Mouse (Mus musculus) midbrain, embryonic 10.5 days (tissue): ENCODE measurements at regions not wholly inside any gene's neighbourhood (a gene's known extent, or its start where the extent isn't known, plus 50 kb on each side); places are given as distances from the start of the nearest gene placed in this dataset.

Experiments
- DNase-seq: peaks from one replicate; pipeline ENCODE4 v3.0.0-alpha.2; 2017; ENCODE audit warnings: low spot score
- H3K27ac ChIP-seq: fragments of 300-500 bp; sonication (generic); replicated peaks from 2 replicates; pipeline ENCODE4 v1.5.1; 2016; ENCODE audit warnings: mild to moderate bottlenecking
- H3K27me3 ChIP-seq: fragments of 300-500 bp; sonication (generic); 2 replicates; pipeline ENCODE4 v1.6.1; 2016; ENCODE audit warnings: low read depth, mild to moderate bottlenecking; ENCODE audit not compliant: poor library complexity, severe bottlenecking
- H3K36me3 ChIP-seq: fragments of 300-500 bp; sonication (generic); 2 replicates; pipeline ENCODE4 v1.6.1; 2016; ENCODE audit warnings: mild to moderate bottlenecking, moderate library complexity
- H3K4me1 ChIP-seq: fragments of 300-500 bp; sonication (generic); 2 replicates; pipeline ENCODE4 v1.6.1; 2016
- H3K4me3 ChIP-seq: fragments of 300-500 bp; sonication (generic); 2 replicates; pipeline ENCODE4 v1.5.1; 2016; ENCODE audit warnings: mild to moderate bottlenecking, moderate library complexity
- H3K9me3 ChIP-seq: fragments of 300-500 bp; sonication (generic); replicated peaks from 2 replicates; pipeline ENCODE4 v1.6.1; 2016; ENCODE audit warnings: mild to moderate bottlenecking
- WGBS: fragments of 180-500 bp; shearing (Covaris S2); methylation state at CpG from one replicate; pipeline ENCODE4 v1.1.7; 2016; 5-methylcytosine and 5-hydroxymethylcytosine counted together

GRCm38 (mm10) chr17:83960158-83960557 lies 112.4 kb upstream of the Haao start:
- Histone ChIP-seq H3K4me3 (no peak overlapping the region), H3K4me1 (peaks cover 82% of the 10 kb centered on the region), H3K27me3 (peaks cover 23% of the 10 kb centered on the region), H3K36me3 (no peaks in the 10 kb centered on the region), H3K9me3 (no peaks in the 10 kb centered on the region), H3K27ac (peak overlapping the region; percentile 67; the same call in 1 of the 2 replicates)
- DNase-seq, result no peak
- 70% methylated on average over 3 of the region's 3 CpGs for WGBS

- Histone ChIP-seq H3K9me3 (no peaks in the 10 kb centered on the region), H3K27ac (peak overlapping the region; percentile 67), H3K4me3 (no peak overlapping the region), H3K36me3 (no peaks in the 10 kb centered on the region), H3K27me3 (peaks cover 18% of the 10 kb centered on the region), H3K4me1 (peaks cover 84% of the 10 kb centered on the region)
- no peak for DNase-seq
- 40% methylated on average over 9 of the region's 9 CpGs for WGBS
These were observed 111.5 kb upstream of the Haao start for GRCm38 (mm10) chr17:83959159-83959848.

- no peaks in the 10 kb centered on the region for H3K36me3 ChIP-seq
- peaks cover 15% of the 10 kb centered on the region for H3K27me3 ChIP-seq
- peak overlapping the region; percentile 24 for H3K27ac ChIP-seq
- H3K4me3 ChIP-seq, result no peak overlapping the region
- no peaks in the 10 kb centered on the region for H3K9me3 ChIP-seq
- peaks cover 84% of the 10 kb centered on the region for H3K4me1 ChIP-seq
- WGBS, result 88% methylated on average over 3 of the region's 3 CpGs
- no peak for DNase-seq
These were observed 110.9 kb upstream of the Haao start for GRCm38 (mm10) chr17:83958706-83959105.

GRCm38 (mm10) chr17:83957661-83958540 lies 110.1 kb upstream of the Haao start:
- Histone ChIP-seq H3K4me1 (peaks cover 84% of the 10 kb centered on the region), H3K9me3 (no peaks in the 10 kb centered on the region), H3K27me3 (peaks cover 12% of the 10 kb centered on the region), H3K27ac (peak overlapping the region; percentile 24), H3K4me3 (no peak overlapping the region), H3K36me3 (no peaks in the 10 kb centered on the region)
- 64% methylated on average over 12 of the region's 12 CpGs for WGBS
- DNase-seq, result no peak

GRCm38 (mm10) chr17:83956821-83957565 lies 109.2 kb upstream of the Haao start:
- Histone ChIP-seq H3K4me1 (peaks cover 80% of the 10 kb centered on the region), H3K4me3 (no peak overlapping the region), H3K9me3 (no peaks in the 10 kb centered on the region), H3K27ac (peak overlapping the region; percentile 93), H3K36me3 (no peaks in the 10 kb centered on the region), H3K27me3 (peaks cover 12% of the 10 kb centered on the region)
- DNase-seq, result no peak
- 67% methylated on average over 12 of the region's 12 CpGs for WGBS

- H3K4me3 ChIP-seq, result no peak overlapping the region
- no peaks in the 10 kb centered on the region for H3K36me3 ChIP-seq
- no peaks in the 10 kb centered on the region for H3K9me3 ChIP-seq
- H3K27ac ChIP-seq, result peak overlapping the region; percentile 93
- peaks cover 9% of the 10 kb centered on the region for H3K27me3 ChIP-seq
- H3K4me1 ChIP-seq, result peaks cover 85% of the 10 kb centered on the region
- 58% methylated on average over 5 of the region's 5 CpGs for WGBS
- no peak for DNase-seq
These were observed 108.2 kb upstream of the Haao start for GRCm38 (mm10) chr17:83955978-83956377.

GRCm38 (mm10) chr17:83955058-83955697 lies 107.4 kb upstream of the Haao start:
- H3K27ac ChIP-seq, result peak overlapping the region; percentile 93
- 62% methylated on average over 10 of the region's 10 CpGs for WGBS
- no peaks in the 10 kb centered on the region for H3K36me3 ChIP-seq
- H3K27me3 ChIP-seq, result peaks cover 6% of the 10 kb centered on the region
- no peaks in the 10 kb centered on the region for H3K9me3 ChIP-seq
- no peak overlapping the region for H3K4me3 ChIP-seq
- no peak for DNase-seq
- H3K4me1 ChIP-seq, result peaks cover 86% of the 10 kb centered on the region

- Histone ChIP-seq H3K36me3 (no peaks in the 10 kb centered on the region), H3K9me3 (no peaks in the 10 kb centered on the region), H3K4me3 (no peak overlapping the region; the same call in 1 of the 2 replicates), H3K4me1 (peaks cover 82% of the 10 kb centered on the region), H3K27me3 (peaks cover 6% of the 10 kb centered on the region), H3K27ac (peak overlapping the region; percentile 93)
- 5% methylated on average over 16 of the region's 16 CpGs for WGBS
- DNase-seq, result peak; percentile 87
These were observed 106.7 kb upstream of the Haao start for GRCm38 (mm10) chr17:83954291-83955057.

- Histone ChIP-seq H3K9me3 (no peaks in the 10 kb centered on the region), H3K4me1 (peaks cover 74% of the 10 kb centered on the region), H3K4me3 (no peak overlapping the region), H3K36me3 (no peaks in the 10 kb centered on the region), H3K27ac (peak overlapping the region; percentile 93), H3K27me3 (peaks cover 6% of the 10 kb centered on the region)
- WGBS, result 49% methylated on average over 7 of the region's 7 CpGs
- peak; percentile 54 for DNase-seq
These were observed 105.9 kb upstream of the Haao start for GRCm38 (mm10) chr17:83953656-83954055.

- H3K36me3 ChIP-seq, result no peaks in the 10 kb centered on the region
- peak; percentile 46 for DNase-seq
- no peaks in the 10 kb centered on the region for H3K9me3 ChIP-seq
- no peaks in the 10 kb centered on the region for H3K27me3 ChIP-seq
- no peak overlapping the region for H3K4me3 ChIP-seq
- H3K27ac ChIP-seq, result peak overlapping the region; percentile 78
- peaks cover 30% of the 10 kb centered on the region for H3K4me1 ChIP-seq
- WGBS, result 16% methylated on average over 4 of the region's 4 CpGs
These were observed 99.0 kb upstream of the Haao start for GRCm38 (mm10) chr17:83946718-83947117.

- Histone ChIP-seq H3K9me3 (no peaks in the 10 kb centered on the region), H3K27ac (peak overlapping the region; percentile 65), H3K4me1 (peaks cover 30% of the 10 kb centered on the region), H3K36me3 (no peaks in the 10 kb centered on the region), H3K27me3 (no peaks in the 10 kb centered on the region), H3K4me3 (no peak overlapping the region)
- WGBS, result 82% methylated on average over 10 of the region's 10 CpGs
- no peak for DNase-seq
These were observed 91.6 kb upstream of the Haao start for GRCm38 (mm10) chr17:83939344-83939743.
